Mouse (Mus musculus) brain, embryonic 14.5 days (tissue): ENCODE data around the gene Plin4.
"Not testable (repeated sequence)": the region's sequence is repeated elsewhere in the genome, so short reads cannot be mapped to it uniquely, and the experiment has no call there.

Experiments
- CTCF ChIP-seq: fragments of 200-500 bp; IDR thresholded peaks from 2 replicates; pipeline ENCODE4 v1.5.1; 2012; ENCODE audit warnings: inconsistent platforms, mild to moderate bottlenecking, moderate library complexity, borderline replicate concordance; ENCODE audit not compliant: insufficient read depth, insufficient read length; ENCODE audit errors: extremely low read depth
- POLR2A ChIP-seq: fragments of 200-500 bp; IDR thresholded peaks from 2 replicates; pipeline ENCODE4 v1.6.1; 2012; ENCODE audit warnings: mild to moderate bottlenecking, inconsistent platforms, borderline replicate concordance; ENCODE audit not compliant: poor library complexity, insufficient read depth, insufficient read length, severe bottlenecking; ENCODE audit errors: extremely low read depth

DNA sequence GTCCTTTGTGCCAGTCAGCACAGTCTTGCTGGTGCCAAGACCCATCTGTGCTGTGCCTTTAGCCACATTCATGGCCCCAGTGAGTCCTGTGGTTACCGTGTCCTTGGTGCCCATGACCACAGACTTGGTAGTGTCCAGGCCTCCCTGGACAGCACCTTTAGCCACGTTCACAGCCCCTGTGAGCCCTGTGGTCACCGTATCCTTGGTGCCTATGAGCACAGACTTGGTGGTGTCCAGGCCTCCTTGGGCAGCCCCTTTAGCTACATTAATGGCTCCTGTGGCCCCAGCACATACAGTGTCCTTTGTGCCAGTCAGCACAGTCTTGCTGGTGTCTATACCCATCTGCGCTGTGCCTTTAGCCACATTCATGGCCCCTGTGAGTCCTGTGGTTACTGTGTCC is 3.2 kb downstream of the Plin4 start:
- not testable (repeated sequence) for TF ChIP-seq CTCF, POLR2A
